ENCODE assay signal across 9 mouse cellular contexts in genomic region chr8:79350094-79350593, GRCm38 (mm10). TPM values are rescaled to one million over a fixed set of nuclear protein-coding genes. Genes with fewer than 3 reads are reported as not detected.
DNase-seq lines count a peak whose midpoint lies in the region; ATAC-seq and TF ChIP-seq lines count a peak whose summit lies in the region.
"Had no signal": no experiment of that assay in that cellular context is flagged by ENCODE, and none has a peak within 500 bp of the region (broad histone marks: within the 10 kb centered on the region; RNA-seq: fewer than 3 reads in every experiment).

No protein-coding gene starts in this region.

- ATAC-seq in forebrain, embryonic 11.5 days (replicated peaks; ENCODE audit: low FRiP score): peak; percentile 83; the same call in 1 of the 2 replicates
- ATAC-seq in heart, embryonic 14.5 days (ENCODE audit: insufficient number of reproducible peaks, insufficient read depth, low FRiP score, low read depth): peak; percentile 60; the same call in 1 of the 2 replicates
- ATAC-seq in CD4-positive, CD25-positive, alpha-beta regulatory T cell, adult 4 months: no peak

- H3K9ac ChIP-seq in forebrain, embryonic 11.5 days (ENCODE audit: low read length): no peak overlapping the region
- no peak overlapping the region for H3K9ac ChIP-seq in heart, embryonic 14.5 days (ENCODE audit: low read length)
- H3K9ac ChIP-seq: embryonic facial prominence, embryonic 12.5 days had no signal

- H3K36me3 ChIP-seq in forebrain, embryonic 11.5 days (ENCODE audit: control insufficient read depth, insufficient read depth, low read length): no peaks in the 10 kb centered on the region; the same call in 1 of the 2 replicates
- peaks cover 78% of the 10 kb centered on the region for H3K36me3 ChIP-seq in heart, embryonic 14.5 days (ENCODE audit: control insufficient read depth, insufficient read depth, low read length)
- peaks cover 49% of the 10 kb centered on the region for H3K36me3 ChIP-seq in small intestine, adult 2 months (ENCODE audit: control insufficient read depth, insufficient read depth, low read length)

- H3K27ac ChIP-seq in forebrain, embryonic 11.5 days (ENCODE audit: low read depth, low read length): peak overlapping the region; percentile 9; the same call in 1 of the 2 replicates
- H3K27ac ChIP-seq in heart, embryonic 14.5 days (replicated peaks in 1 of 2; ENCODE audit: control insufficient read depth in 1 of 2, insufficient read depth in 1 of 2, low read depth in 2 of 2, low read length in 2 of 2): peak overlapping the region; percentile 6 to 66
- H3K27ac ChIP-seq in small intestine, adult 2 months (ENCODE audit: insufficient read depth, low read depth, low read length): peak overlapping the region; percentile 47; the same call in 1 of the 2 replicates
- H3K27ac ChIP-seq: embryonic facial prominence, embryonic 12.5 days had no signal

- no peak for TF ChIP-seq POLR2A in small intestine, adult 2 months (IDR thresholded peaks at IDR 0.05; ENCODE audit: low read depth, low read length)

- 40% methylated on average over 6 of the region's 6 CpGs for WGBS in forebrain, embryonic 11.5 days
- 60% methylated on average over 6 of the region's 6 CpGs for WGBS in heart, embryonic 14.5 days
- 14% methylated on average over 6 of the region's 6 CpGs for WGBS in small intestine, adult 2 months

- H3K9me3 ChIP-seq in forebrain, embryonic 11.5 days (ENCODE audit: control insufficient read depth, low read length): no peaks in the 10 kb centered on the region
- H3K9me3 ChIP-seq in heart, embryonic 14.5 days (ENCODE audit: control insufficient read depth, low read length): no peaks in the 10 kb centered on the region
- H3K9me3 ChIP-seq: embryonic facial prominence, embryonic 12.5 days had no signal

- peak; percentile 38 to 83 for DNase-seq in frontal cortex, adult 2 months (ENCODE audit: extremely low spot score in 1 of 2, low spot score in 1 of 2)
- DNase-seq in frontal cortex, postnatal 14 days (ENCODE audit: low spot score in 2 of 2): no peak
- peak; percentile 60 for DNase-seq in forebrain, embryonic 11.5 days (ENCODE audit: low spot score)
- peak; percentile 52 for DNase-seq in kidney, postnatal 14 days
- DNase-seq in lung, postnatal 25 days (ENCODE audit: low spot score): peak; percentile 68

- H3K4me1 ChIP-seq in forebrain, embryonic 11.5 days (replicated peaks; ENCODE audit: control insufficient read depth, insufficient read depth, low read length): peaks cover 7% of the 10 kb centered on the region; the same call in 1 of the 2 replicates
- peaks cover 4 to 13% of the 10 kb centered on the region in 2 experiments; a peak in 2 of 4 replicates for H3K4me1 ChIP-seq in heart, embryonic 14.5 days (ENCODE audit: control insufficient read depth in 2 of 2, insufficient read depth in 2 of 2, low read length in 2 of 2)
- H3K4me1 ChIP-seq in small intestine, adult 2 months (ENCODE audit: control insufficient read depth, insufficient read depth, insufficient read length, low read length): peaks cover 22% of the 10 kb centered on the region

- no peak overlapping the region for H3K4me3 ChIP-seq in forebrain, embryonic 11.5 days (ENCODE audit: low read depth, low read length)
- H3K4me3 ChIP-seq in heart, embryonic 14.5 days (ENCODE audit: control insufficient read depth in 1 of 2, insufficient read depth in 1 of 2, low read depth in 1 of 2, low read length in 2 of 2): no peak overlapping the region
- H3K4me3 ChIP-seq in small intestine, adult 2 months (ENCODE audit: low read depth, low read length): no peak overlapping the region
- H3K4me3 ChIP-seq: embryonic facial prominence, embryonic 12.5 days had no signal

- no peaks in the 10 kb centered on the region for H3K27me3 ChIP-seq in forebrain, embryonic 11.5 days (ENCODE audit: control insufficient read depth, insufficient read depth, low read length)
- no peaks in the 10 kb centered on the region for H3K27me3 ChIP-seq in heart, embryonic 14.5 days (ENCODE audit: control insufficient read depth, insufficient read depth, low read length)
- no peaks in the 10 kb centered on the region for H3K27me3 ChIP-seq in small intestine, adult 2 months (ENCODE audit: control insufficient read depth, insufficient read depth, low read length)
- H3K27me3 ChIP-seq: embryonic facial prominence, embryonic 12.5 days had no signal

- no peak overlapping the region for H3K4me2 ChIP-seq in forebrain, embryonic 11.5 days (ENCODE audit: low read depth, low read length, severe bottlenecking)
- H3K4me2 ChIP-seq in heart, embryonic 14.5 days (ENCODE audit: low read length): no peak overlapping the region
- H3K4me2 ChIP-seq: embryonic facial prominence, embryonic 12.5 days had no signal

- no peak for TF ChIP-seq CTCF in small intestine, adult 2 months (IDR thresholded peaks at IDR 0.05; ENCODE audit: extremely low read depth, insufficient read length, insufficient replicate concordance, low read depth, low read length)

RNA-seq across cellular contexts. Expression of gene Smad1, which starts 49.2 kb away (rescaled TPM):
- polyA plus RNA-seq in frontal cortex, adult 2 months (2012; rRNA removed): 24.3 and 26.3 TPM in 2 replicates
- 57.6 and 64.8 TPM in 2 replicates for polyA plus RNA-seq in forebrain, embryonic 11.5 days (2014; fragmentation: Nextera tagmentation; extraction: Ambion mirVana)
- 26.1 and 27.2 TPM in 2 replicates for polyA plus RNA-seq in heart, embryonic 14.5 days (2014; fragmentation: Nextera tagmentation; extraction: Ambion mirVana)
- polyA plus RNA-seq in small intestine, adult 2 months (2012; rRNA removed): 27.3 and 54.1 TPM in 2 replicates
- polyA plus RNA-seq in CD4-positive, CD25-positive, alpha-beta regulatory T cell, adult 4 months (2017; shearing (Covaris generic)): 10 to 100 TPM in 1 of 2 experiments, 1 to 10 TPM in 1; 8.3 to 10.8 TPM

RNA-seq across cellular contexts. Expression of gene Mmaa, which starts 55.4 kb away (rescaled TPM):
- polyA plus RNA-seq in frontal cortex, adult 2 months (2012; rRNA removed): 30.9 and 33.3 TPM in 2 replicates
- 11.5 and 13.3 TPM in 2 replicates for polyA plus RNA-seq in forebrain, embryonic 11.5 days (2014; fragmentation: Nextera tagmentation; extraction: Ambion mirVana)
- polyA plus RNA-seq in heart, embryonic 14.5 days (2014; fragmentation: Nextera tagmentation; extraction: Ambion mirVana): 13.6 and 15.0 TPM in 2 replicates
- 1.3 and 3.5 TPM in 2 replicates for polyA plus RNA-seq in small intestine, adult 2 months (2012; rRNA removed)
- polyA plus RNA-seq in CD4-positive, CD25-positive, alpha-beta regulatory T cell, adult 4 months (2017; shearing (Covaris generic)): 10 to 100 TPM in 1 of 2 experiments, 1 to 10 TPM in 1; 8.3 to 10.4 TPM

Comparison
In these comparisons a context has a peak if more than half of its experiments do, and no peak if none do; other contexts are left out.
1. DNase-seq: peak in frontal cortex, adult 2 months (2 of 2), forebrain, embryonic 11.5 days (single experiment), kidney, postnatal 14 days (single experiment) and lung, postnatal 25 days (single experiment); none in frontal cortex, postnatal 14 days (0 of 2).
2. Peak in every context shown above with its lines, with median percentiles within 50 percentile points of each other: H3K27ac ChIP-seq.